Mouse (Mus musculus) kidney, adult 8-10 months (tissue): ENCODE measurements around the gene Sipa1l3.

Experiments used
- DNase-seq, 2 experiments: peaks; one replicate each; pipeline ENCODE4 v3.0.0; 2022

Gene Sipa1l3

DNA sequence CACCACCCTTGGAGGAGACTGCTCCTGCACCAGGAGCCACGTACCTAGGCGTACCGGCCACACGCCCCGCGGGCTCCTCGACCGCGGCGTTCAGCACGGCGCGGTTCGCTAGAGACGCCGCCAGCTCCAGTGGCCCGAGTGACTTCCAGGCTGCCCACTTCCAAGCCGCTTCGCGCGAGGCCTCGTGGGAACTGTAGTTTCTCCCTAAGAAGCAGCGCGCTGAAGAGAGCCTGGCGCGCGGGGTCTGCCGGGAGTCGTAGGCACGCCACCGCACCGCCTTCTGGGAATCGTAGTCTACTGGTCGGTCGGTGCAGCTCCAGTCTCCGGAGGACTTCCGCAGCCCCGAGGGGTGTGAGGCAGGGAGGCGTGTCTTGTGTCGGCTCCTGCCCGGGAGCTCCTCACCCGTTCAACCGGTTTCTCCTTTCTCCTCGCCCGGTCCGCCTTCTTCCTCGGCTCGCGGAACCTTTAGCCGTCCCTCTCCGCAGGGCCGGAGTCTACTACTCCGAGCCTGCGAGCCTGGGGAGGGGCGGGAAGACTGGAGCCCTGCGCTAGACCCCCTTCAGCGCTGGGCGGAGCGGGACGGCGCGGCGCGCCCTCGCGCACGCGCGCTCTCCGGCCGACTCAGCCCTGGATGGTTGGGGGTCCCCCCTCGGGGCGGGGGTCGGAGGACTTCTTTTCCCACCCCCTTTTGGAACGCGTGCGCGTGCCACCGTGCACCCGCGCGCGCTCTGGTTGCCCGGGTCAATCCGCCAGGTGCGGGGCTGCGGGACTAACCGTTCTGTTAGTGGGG lies at the start of gene Sipa1l3:
Gene Sipa1l3 (minus strand): TSS at position 221 of the 790 bp plus-strand sequence.
- peak; percentile 98 for DNase-seq

GRCm38 (mm10) chr7:29563006-29563405 lies 44.6 kb upstream of the Sipa1l3 start:
- no peak for DNase-seq

DNA sequence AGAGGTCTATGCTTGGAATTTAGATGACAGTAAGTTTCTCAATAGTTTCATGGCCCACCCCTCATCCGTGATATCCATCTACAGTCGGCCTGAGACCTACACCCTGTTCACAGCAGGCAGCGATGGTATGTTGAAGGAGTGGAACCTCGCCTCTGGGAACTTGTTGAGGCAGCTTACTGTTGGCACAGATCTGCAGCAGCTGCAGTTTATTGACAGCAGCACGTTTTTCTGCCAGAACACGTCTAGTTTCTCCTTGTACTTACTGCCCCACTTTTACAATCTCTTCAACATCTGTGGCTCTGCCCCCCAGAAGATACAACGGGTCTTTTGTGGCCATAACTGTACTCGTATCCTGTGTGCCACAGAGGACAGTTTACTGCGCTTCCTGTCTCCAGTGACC lies 42.6 kb upstream of the Sipa1l3 start:
- DNase-seq = no peak

- DNase-seq = peak in 1 of 2 experiments; percentile 12
Measured at GRCm38 (mm10) chr7:29559290-29559689, 40.8 kb upstream of the Sipa1l3 start.

- DNase-seq = no peak
Measured at GRCm38 (mm10) chr7:29558744-29559143, 40.3 kb upstream of the Sipa1l3 start.

DNA sequence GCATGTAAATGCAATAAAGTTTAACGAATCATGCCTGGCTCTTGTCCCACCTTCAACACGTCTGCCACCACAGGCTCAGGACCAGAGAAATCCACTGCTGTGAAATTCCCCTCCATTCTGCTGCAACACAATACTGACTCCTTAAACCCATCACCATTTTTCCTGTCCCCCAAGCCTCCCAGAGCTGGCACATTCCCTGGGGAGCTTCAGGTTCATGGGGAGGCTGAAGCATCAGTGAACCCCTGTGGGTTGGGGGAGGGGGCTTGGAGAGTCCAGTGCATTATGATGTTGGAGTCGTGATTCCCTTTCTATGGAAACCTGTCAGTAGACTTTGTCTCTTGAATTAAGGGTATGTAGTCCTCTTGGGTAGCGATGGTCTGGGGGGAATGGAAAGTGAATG lies 37.8 kb upstream of the Sipa1l3 start:
- DNase-seq = no peak

DNA sequence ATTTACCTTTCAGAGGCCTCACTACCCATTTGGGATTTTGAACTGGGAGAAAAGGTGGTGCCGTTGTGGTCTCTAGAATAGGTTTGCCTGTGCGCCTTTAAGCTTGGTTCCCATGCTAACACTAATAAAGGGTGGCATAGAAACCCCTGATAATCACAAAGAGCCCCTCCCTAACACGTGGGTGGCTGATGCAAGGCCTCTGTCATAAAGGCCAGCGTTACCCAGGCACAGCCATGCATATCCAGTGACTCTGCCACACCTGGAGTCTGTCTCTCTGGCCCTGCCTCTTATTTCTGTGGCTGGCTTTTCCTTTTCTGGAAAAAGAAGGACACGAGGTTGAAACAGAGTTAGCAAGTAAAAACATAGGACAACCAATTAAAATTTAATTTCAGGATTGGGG lies 37.1 kb upstream of the Sipa1l3 start:
- DNase-seq = no peak

DNA sequence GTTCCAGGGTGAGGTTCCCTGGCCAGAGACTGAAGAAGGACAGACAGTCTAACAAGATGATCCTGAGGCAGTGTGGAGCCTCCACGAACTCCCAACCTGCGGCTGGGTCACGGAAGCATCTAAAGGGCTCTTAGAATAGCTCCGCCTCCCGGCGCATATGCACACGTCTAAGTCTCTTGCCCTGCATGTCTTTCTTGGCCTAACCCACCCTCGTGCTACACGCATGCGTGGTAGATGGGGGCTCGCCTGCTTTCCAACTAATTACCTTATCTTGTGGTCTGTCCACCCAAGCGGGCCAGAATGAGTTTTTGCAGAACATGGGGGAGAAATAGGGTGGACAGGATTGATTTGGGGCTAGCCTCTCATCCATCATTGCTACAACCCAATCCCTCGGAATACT lies 36.6 kb upstream of the Sipa1l3 start:
- DNase-seq = no peak

GRCm38 (mm10) chr7:29550691-29551090 lies 32.2 kb upstream of the Sipa1l3 start:
- no peak for DNase-seq

DNA sequence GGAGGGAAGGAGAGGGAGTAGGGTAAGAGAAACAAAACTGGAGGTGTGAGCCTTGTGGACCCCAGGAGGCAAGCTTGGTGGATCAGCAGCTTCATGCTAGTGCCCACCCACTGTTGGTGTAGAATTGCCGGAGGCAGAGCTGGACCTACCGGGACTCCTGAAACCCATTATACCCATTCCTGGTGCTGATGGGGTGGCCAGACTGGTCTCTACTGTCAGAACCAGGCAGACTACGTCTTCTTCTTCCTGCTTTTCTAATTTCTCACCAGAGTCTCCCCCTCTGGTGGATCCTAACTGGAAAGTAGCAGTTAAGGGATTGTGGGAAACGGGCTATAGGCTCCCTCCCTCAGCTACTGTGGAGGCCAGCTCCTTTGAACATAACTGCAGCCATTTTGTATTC lies 23.2 kb upstream of the Sipa1l3 start:
- no peak for DNase-seq

DNA sequence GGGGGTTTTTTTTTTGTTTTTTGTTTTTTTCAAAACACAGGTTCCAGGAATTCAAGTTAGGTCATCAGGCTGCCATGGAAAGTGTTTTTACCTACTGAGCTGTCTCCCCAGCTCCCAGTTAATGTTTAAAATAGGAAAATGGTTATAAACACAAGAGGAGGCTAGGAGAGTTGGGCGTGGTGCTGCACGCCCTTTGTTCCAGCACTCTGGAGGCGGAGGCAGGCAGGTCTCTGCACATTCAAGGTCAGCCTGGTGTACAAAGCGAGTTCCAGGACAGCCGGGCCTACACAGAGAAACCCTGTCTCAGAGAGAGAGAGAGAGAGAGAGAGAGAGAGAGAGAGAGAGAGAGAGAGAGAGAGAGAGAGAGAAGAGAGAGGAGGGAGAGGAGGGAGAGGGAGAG lies 22.7 kb upstream of the Sipa1l3 start:
- no peak for DNase-seq

GRCm38 (mm10) chr7:29540631-29541030 lies 22.2 kb upstream of the Sipa1l3 start:
- DNase-seq = no peak

GRCm38 (mm10) chr7:29523700-29524099 lies 5.3 kb upstream of the Sipa1l3 start:
- DNase-seq = peak; percentile 45 to 68

- peak; percentile 68 to 86 for DNase-seq
Measured at GRCm38 (mm10) chr7:29521841-29522575, 3.6 kb upstream of the Sipa1l3 start.

GRCm38 (mm10) chr7:29521365-29521764 lies 2.9 kb upstream of the Sipa1l3 start:
- DNase-seq = no peak

- no peak for DNase-seq
Measured at GRCm38 (mm10) chr7:29520794-29521193, 2.4 kb upstream of the Sipa1l3 start.

- DNase-seq = peak in 1 of 2 experiments; percentile 30
Measured at GRCm38 (mm10) chr7:29519211-29519550, 740 bp upstream of the Sipa1l3 start.

- DNase-seq = no peak
Measured at GRCm38 (mm10) chr7:29518054-29518420, 404 bp downstream of the Sipa1l3 start.

DNA sequence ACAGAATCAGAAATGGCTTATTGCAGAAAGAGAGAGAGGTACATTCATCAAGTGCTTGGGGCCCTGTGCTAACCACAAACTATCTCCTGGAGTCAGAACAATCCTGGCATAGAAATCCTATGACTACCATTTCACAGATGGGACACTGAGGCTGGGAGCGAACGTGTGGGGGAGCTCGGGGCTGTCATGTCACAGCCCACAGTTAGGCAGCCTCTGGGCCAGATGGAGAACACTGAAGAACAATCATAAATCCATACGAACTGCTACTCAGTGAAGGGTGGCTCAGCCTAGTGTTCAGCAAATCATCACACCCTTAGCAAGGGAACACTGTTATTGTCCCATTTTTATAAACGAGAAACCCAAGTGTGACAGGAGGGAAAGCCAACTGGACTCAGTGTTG lies 1.3 kb downstream of the Sipa1l3 start:
- no peak for DNase-seq

- no peak for DNase-seq
Measured at GRCm38 (mm10) chr7:29515652-29516051, 2.8 kb downstream of the Sipa1l3 start.

DNA sequence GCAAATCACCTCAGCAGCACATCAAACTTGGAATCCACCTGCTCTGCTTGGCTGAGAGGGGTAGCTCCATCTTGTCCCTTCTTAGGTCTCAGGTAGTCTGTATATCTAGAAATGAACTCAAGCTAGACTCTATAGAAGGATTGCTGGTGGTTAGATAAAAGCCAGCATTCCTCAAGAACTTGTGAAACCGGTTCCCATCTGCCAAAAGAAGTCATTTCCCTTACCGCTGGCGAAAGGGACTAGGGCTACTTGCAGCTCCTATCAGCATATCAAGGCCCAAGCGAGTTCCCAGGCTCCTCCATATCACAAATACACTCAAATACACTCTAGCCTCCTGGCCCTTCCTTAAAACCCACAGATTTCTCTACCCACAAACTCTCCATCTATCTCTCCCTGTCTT lies 5.7 kb downstream of the Sipa1l3 start:
- DNase-seq = no peak

- no peak for DNase-seq
Measured at GRCm38 (mm10) chr7:29511598-29512275, 6.7 kb downstream of the Sipa1l3 start.

DNA sequence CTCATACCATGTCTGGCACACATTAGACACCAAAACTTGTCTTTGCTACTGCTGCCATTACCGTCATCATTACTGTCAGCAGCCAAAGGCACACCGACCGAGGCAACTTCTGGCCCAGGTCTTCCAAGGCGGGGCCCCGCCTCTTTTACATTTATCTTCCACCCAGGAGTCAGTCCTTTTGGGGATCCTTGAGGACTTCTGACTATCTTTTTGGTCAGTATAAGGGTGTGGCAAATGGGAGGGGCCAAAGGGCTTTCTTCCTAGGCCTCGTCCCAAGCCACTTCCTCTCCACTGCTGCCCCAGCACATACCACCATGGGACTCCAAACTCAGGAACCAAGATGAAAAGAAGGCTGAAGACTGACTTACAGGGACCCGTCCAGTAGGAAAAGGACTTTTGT lies 9.9 kb downstream of the Sipa1l3 start:
- no peak for DNase-seq
